Mouse (Mus musculus): ENCODE measurements around the gene Dmd.

The Dmd gene

GRCm38 (mm10) chrX:85048141-85049110 is 2099.8 kb downstream of the Dmd start:
- DNase-seq (ENCODE audit: low spot score) = no peak

DNA sequence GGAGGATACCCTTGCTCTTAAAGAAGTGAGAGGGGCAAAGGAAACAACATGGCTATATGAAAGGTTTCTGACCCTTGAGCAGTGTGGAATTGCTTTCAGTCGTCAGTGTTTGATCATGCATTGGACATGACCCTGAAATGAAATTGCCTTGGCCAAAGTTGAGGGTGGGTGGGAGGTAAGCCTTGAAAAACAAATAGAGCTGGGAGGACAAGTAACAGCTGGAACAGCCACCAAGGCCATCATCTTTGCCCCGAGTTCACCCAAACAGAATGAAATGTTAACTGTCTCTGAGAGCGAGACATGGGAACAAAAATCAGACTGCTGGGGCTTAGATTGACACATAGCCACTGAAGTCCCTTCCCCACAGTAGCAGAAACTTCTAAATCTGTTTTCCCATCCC is 2100.9 kb downstream of the Dmd start:
- DNase-seq (ENCODE audit: low spot score) = no peak

GRCm38 (mm10) chrX:85073602-85074001 is 2124.9 kb downstream of the Dmd start:
- DNase-seq (ENCODE audit: low spot score) = no peak

DNA sequence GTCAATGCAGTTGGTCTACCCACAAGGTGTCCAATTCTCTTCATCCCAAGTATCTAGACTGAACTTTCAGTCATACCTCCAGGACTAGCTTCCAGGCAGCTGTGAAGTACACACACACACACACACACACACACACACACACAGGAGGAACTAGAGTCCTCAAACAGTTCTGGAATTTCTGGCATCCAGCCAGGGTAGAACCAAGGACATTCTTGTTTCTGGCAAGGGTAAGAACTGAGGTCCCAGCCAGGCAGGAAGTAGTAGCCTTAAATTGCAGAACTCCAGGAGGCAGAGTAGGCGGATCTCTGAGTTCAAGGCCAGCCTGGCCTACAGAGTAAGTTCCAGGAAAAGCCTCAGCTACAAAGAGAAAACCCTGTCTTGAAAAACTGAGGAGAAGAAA is 2128.2 kb downstream of the Dmd start:
- DNase-seq (ENCODE audit: low spot score) = no peak

DNA sequence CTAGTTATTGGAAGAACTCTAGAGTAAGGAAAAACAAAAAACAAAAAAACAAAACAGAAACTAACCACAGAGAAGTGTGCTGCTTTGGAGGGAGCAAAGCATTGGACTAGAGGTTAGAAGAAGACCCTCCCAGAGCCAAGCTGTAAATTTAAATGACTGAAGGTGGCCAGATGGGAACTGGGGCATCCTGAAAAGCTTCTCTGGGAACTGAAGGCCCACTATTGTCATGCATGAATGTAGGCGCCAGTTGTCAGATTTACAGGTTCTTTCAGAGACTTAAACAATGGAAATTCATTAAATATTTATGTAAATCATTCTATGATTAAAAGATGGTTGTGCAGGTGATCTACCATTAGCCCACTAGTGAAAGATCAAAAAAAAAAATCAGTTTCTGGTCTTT is 2128.9 kb downstream of the Dmd start:
- no peak for DNase-seq (ENCODE audit: low spot score)

GRCm38 (mm10) chrX:85079174-85079573 is 2130.5 kb downstream of the Dmd start:
- no peak for DNase-seq (ENCODE audit: low spot score)

GRCm38 (mm10) chrX:85084237-85085153 is 2135.8 kb downstream of the Dmd start:
- no peak for DNase-seq (ENCODE audit: low spot score)

GRCm38 (mm10) chrX:85089506-85089905 is 2140.8 kb downstream of the Dmd start:
- no peak for DNase-seq (ENCODE audit: low spot score)

DNA sequence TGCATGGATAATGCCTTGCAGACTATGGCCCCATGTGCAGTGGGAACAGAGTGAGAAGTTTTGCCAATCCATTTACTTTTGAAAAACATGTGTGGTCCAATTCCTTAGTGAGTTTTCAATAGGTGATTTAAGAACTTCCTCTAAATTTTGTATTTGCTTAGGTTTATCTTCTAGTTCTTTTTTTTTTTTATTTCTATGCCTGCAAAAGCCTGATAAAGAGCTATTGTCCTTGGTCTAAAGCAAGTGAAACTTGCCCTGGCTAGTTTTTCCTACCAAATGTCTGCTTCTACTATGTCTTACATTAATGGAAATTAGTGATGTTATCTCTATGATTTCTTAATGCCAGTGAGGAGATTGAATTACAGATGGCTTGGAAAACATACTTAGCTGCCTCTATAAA is 2144.7 kb downstream of the Dmd start:
- no peak for DNase-seq (ENCODE audit: low spot score)

DNA sequence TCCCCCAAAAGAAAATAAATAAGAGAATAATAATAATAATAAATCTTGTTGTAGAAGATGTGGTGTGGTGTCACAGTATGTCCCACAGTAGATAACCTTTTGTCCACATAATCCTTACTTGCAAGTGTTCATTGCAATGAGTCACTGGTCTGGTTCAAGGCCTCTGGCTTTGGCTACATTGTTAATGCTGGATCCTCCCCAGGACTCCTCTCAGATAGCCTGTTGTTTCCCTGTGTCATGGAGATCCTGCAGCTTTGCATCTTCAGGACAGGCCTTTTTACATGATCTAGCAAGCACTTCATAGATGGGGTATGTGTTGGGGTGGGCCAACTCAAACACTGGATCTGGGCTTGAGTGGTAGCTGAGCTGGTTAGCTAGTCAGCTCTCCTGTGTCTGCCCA is 2150.0 kb downstream of the Dmd start:
- no peak for DNase-seq (ENCODE audit: low spot score)

GRCm38 (mm10) chrX:85112418-85112817 is 2163.7 kb downstream of the Dmd start:
- no peak for DNase-seq (ENCODE audit: low spot score)

DNA sequence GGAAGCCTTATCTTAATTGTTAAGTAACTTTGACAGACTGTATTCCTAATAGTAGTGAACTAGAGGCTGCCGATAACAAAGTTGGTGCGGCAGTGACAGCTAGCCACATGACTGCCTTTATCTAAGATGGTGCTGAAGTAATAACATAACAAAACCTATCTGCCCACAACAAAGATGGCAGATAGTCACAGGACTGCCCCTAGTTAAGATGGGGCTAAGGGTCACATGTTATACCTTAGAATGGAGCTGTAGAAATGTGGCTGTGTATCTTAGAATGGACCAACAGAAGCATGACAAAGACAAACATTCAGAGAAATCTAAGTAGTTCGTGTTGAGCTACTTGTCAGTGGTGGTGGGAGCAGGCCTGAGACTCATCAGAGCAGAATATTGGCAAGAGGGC is 2184.0 kb downstream of the Dmd start:
- DNase-seq (ENCODE audit: low spot score) = no peak

DNA sequence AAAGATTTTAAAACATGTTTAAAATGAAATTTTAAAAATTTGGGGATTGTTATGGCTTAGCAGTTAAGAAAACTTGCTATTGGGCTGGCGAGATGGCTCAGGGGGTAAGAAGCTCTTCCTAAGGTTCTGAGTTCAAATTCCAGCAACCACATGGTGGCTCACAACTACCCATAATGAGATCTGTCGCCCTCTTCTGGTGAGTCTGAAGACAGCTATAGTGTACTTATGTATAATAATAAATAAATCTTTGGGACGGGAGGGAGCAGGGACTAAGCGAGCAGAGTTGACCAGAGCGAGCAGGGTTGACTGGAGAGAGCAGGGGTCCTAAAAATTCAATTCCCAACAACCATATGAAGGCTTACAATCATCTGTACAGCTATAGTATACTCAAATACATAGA is 2188.6 kb downstream of the Dmd start:
- no peak for DNase-seq (ENCODE audit: low spot score)

DNA sequence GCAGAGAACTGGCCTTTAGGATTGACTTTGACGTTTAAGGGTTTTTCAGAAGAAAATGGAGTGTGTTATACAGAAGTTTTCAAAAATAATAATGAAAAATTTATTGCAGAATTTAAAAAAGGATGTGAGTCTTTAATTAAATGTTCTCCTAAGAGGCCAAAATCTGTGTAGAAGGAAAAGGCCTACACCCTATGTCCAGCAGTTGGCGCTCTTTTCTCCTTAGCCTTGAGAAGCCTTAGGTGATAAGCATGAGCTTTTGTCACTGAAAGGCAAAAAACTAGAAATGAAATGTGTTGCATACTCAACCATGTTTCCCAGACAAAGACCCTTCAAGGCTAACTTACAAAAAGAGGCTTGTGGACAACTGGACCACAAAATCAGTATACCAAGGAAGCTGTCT is 2222.6 kb downstream of the Dmd start:
- DNase-seq (ENCODE audit: low spot score) = no peak

GRCm38 (mm10) chrX:85187565-85187964 is 2238.9 kb downstream of the Dmd start:
- DNase-seq (ENCODE audit: low spot score) = no peak

- DNase-seq (ENCODE audit: low spot score) = no peak
Measured at GRCm38 (mm10) chrX:85193856-85194255, 2245.2 kb downstream of the Dmd start.

DNA sequence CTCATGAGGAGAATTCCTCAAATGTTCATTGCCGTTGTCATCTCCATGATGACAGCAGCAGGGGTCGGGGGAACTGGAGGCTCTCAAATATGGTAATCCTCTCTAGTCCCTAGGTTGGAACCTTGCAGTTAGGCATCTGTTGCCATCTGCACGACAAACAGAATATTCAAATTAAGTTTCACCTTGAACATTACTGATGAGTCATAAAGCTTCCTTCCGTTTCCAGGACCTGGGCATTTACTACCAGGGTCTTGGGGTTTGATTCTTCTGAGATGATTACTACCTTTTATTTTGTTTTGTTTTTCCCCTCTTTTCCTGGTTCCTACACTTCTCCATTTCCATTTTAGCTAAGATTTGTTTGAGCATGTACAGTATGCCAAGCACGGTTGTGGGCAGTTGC is 2249.0 kb downstream of the Dmd start:
- DNase-seq (ENCODE audit: low spot score) = no peak

GRCm38 (mm10) chrX:85199398-85199797 is 2250.7 kb downstream of the Dmd start:
- no peak for DNase-seq (ENCODE audit: low spot score)

- DNase-seq (ENCODE audit: low spot score) = no peak
Measured at GRCm38 (mm10) chrX:85207001-85207400, 2258.3 kb downstream of the Dmd start.

DNA sequence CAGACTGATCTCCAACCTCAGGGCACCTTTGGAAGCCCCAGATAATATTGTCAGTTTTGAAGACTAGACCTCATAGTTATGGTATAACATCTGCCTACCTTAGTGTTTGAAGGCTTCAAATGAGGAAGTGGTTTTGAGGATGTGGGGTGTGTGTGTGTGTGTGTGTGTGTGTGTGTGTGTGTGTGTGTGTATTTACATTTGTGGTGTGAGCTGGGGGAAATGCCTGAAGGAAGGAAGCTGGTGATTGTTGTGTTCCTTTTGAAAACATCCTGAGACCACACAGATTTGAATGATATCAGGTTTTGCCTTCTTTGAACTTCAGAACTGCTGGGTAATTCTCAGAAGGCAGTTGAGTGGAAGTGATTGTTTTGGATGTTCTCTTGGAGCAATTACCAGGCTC is 2278.2 kb downstream of the Dmd start:
- DNase-seq (ENCODE audit: low spot score) = no peak

GRCm38 (mm10) chrX:85249379-85249778 is 2300.7 kb downstream of the Dmd start, which contains the start of gene Fthl17a:
Gene Fthl17a (plus strand): TSS chrX:85249679.
- DNase-seq (ENCODE audit: low spot score) = no peak
